Mouse (Mus musculus) lung, postnatal 0 days (tissue): Measurements from ENCODE around the gene Adamtsl5. TPM values are rescaled to one million over a fixed set of nuclear protein-coding genes. Genes with fewer than 3 reads are reported as not detected.

Source experiments
- ATAC-seq: fragments of 200-750 bp; cut with Nextera tagmentation; 2 replicates; pipeline ENCODE4 v1.8.0; 2017; ENCODE audit warnings: moderate library complexity
- DNase-seq: peaks from one replicate; pipeline ENCODE4 v3.0.0-alpha.2; 2016; ENCODE audit warnings: low spot score
- H3K27ac ChIP-seq: fragments of 300-500 bp; sonication (generic); 2 replicates; pipeline ENCODE4 v1.5.1; 2014; ENCODE audit warnings: antibody characterized with exemption, mild to moderate bottlenecking, low read length, mixed read lengths
- H3K27me3 ChIP-seq: fragments of 300-500 bp; sonication (generic); replicated peaks from 2 replicates; pipeline ENCODE4 v1.6.1; 2014; ENCODE audit warnings: low read length, mixed read lengths; ENCODE audit not compliant: insufficient read depth
- H3K36me3 ChIP-seq: fragments of 300-500 bp; sonication (generic); 2 replicates; pipeline ENCODE4 v1.6.1; 2014; ENCODE audit warnings: low read length, mixed read lengths; ENCODE audit not compliant: insufficient read depth
- H3K4me1 ChIP-seq: fragments of 300-500 bp; sonication (generic); 2 replicates; pipeline ENCODE4 v1.6.1; 2014; ENCODE audit warnings: antibody characterized with exemption, low read depth, low read length, mixed read lengths; ENCODE audit not compliant: insufficient read depth
- H3K4me2 ChIP-seq: fragments of 300-500 bp; sonication (generic); replicated peaks from 2 replicates; pipeline ENCODE4 v1.6.1; 2014; ENCODE audit warnings: low read depth, mild to moderate bottlenecking, low read length, moderate library complexity, mixed read lengths
- H3K4me3 ChIP-seq: fragments of 300-500 bp; sonication (generic); 2 replicates; pipeline ENCODE4 v1.5.1; 2014; ENCODE audit warnings: low read depth, low read length
- H3K9ac ChIP-seq: fragments of 300-500 bp; sonication (generic); replicated peaks from 2 replicates; pipeline ENCODE4 v1.6.1; 2014; ENCODE audit warnings: low read depth, mild to moderate bottlenecking
- H3K9me3 ChIP-seq: fragments of 300-500 bp; sonication (generic); 2 replicates; pipeline ENCODE4 v1.6.1; 2016; ENCODE audit warnings: low read length, mixed read lengths
- CTCF ChIP-seq: IDR thresholded peaks from 2 replicates; pipeline ENCODE4 v1.5.1; 2016; ENCODE audit warnings: antibody characterized with exemption, mild to moderate bottlenecking
- EP300 ChIP-seq: IDR thresholded peaks from 2 replicates; pipeline ENCODE4 v1.6.1; 2016; ENCODE audit warnings: antibody characterized with exemption, mild to moderate bottlenecking, control low read depth
- WGBS: fragments of 180-500 bp; shearing (Covaris S2); extraction: QIAGEN DNeasy Blood & Tissue Kit; methylation state at CpG from one replicate; pipeline ENCODE4 v1.1.7; 2014; 5-methylcytosine and 5-hydroxymethylcytosine counted together
- polyA plus RNA-seq: library from polyadenylated mRNA; unstranded; fragments of >200 nt; fragmentation: Nextera tagmentation; extraction: Ambion mirVana; gene quantifications from 2 replicates; pipeline ENCODE4 v1.2.1, GENCODE M21; 2015

Gene Adamtsl5
- polyA plus RNA-seq, 1 experiment from 2014 or later: 6.4 TPM

DNA sequence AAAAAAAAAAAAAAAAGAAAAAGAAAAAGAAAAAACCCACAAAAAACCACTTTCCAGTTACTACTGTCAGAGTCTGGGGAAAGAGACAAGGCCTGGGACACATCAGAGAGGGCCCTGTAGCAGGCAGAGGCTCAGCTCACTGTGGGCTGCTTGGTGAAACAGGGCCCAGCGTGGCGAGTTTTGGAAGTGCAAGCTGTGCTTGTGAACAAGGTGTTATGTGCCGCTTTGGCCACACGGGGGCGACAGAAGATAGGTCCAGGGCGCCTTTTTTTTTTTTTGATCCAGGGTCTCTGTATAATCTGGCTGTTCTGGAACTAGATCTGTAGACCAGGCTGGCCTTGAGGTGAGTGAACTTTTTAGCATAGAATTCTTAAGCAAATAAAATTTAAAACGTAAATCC, 27.9 kb upstream of the Adamtsl5 start:
- no peak overlapping the region for H3K9ac ChIP-seq

GRCm38 (mm10) chr10:80374063-80374462, 25.9 kb upstream of the Adamtsl5 start:
- TF ChIP-seq EP300 (no peak), CTCF (peak; percentile 74)
- ATAC-seq (peak; percentile 53; the same call in 1 of the 2 replicates), DNase-seq (peak; percentile 79)
- H3K4me1 ChIP-seq: no peaks in the 10 kb centered on the region
- no peak overlapping the region for H3K9ac ChIP-seq
- no peak overlapping the region for H3K4me2 ChIP-seq
- H3K9me3 ChIP-seq: no peaks in the 10 kb centered on the region
- no peaks in the 10 kb centered on the region for H3K36me3 ChIP-seq
- no peaks in the 10 kb centered on the region for H3K27me3 ChIP-seq
- H3K27ac ChIP-seq: no peak overlapping the region
- no peak overlapping the region for H3K4me3 ChIP-seq
- WGBS: 18% methylated on average over 6 of the region's 6 CpGs

More for the DNA sequence above, 27.9 kb upstream of the Adamtsl5 start:
- H3K27me3 ChIP-seq: no peaks in the 10 kb centered on the region
- peaks cover 7% of the 10 kb centered on the region; the same call in 1 of the 2 replicates for H3K36me3 ChIP-seq
- DNase-seq (peak; percentile 95), ATAC-seq (peak; percentile 65)
- no peak overlapping the region for H3K4me3 ChIP-seq
- H3K27ac ChIP-seq: no peak overlapping the region
- no peaks in the 10 kb centered on the region for H3K4me1 ChIP-seq
- H3K4me2 ChIP-seq: no peak overlapping the region
- WGBS: 1% methylated on average over 7 of the region's 7 CpGs
- TF ChIP-seq CTCF (peak; percentile 97), EP300 (no peak)
- no peaks in the 10 kb centered on the region for H3K9me3 ChIP-seq

- Histone ChIP-seq H3K9ac (no peak overlapping the region), H3K4me3 (no peak overlapping the region), H3K27ac (no peak overlapping the region), H3K27me3 (no peaks in the 10 kb centered on the region), H3K4me1 (no peaks in the 10 kb centered on the region), H3K36me3 (no peaks in the 10 kb centered on the region), H3K4me2 (no peak overlapping the region), H3K9me3 (no peaks in the 10 kb centered on the region)
- TF ChIP-seq EP300: no peak
- no peak for TF ChIP-seq CTCF
- WGBS: 82% methylated on average over 6 of the region's 6 CpGs
- no peak for DNase-seq
- no peak for ATAC-seq
These were observed 24.5 kb upstream of the Adamtsl5 start for GRCm38 (mm10) chr10:80372706-80373105.

GRCm38 (mm10) chr10:80371983-80372382, 23.8 kb upstream of the Adamtsl5 start:
- no peak for ATAC-seq
- WGBS: 54% methylated on average over 9 of the region's 9 CpGs
- H3K4me3 ChIP-seq: no peak overlapping the region

DNA sequence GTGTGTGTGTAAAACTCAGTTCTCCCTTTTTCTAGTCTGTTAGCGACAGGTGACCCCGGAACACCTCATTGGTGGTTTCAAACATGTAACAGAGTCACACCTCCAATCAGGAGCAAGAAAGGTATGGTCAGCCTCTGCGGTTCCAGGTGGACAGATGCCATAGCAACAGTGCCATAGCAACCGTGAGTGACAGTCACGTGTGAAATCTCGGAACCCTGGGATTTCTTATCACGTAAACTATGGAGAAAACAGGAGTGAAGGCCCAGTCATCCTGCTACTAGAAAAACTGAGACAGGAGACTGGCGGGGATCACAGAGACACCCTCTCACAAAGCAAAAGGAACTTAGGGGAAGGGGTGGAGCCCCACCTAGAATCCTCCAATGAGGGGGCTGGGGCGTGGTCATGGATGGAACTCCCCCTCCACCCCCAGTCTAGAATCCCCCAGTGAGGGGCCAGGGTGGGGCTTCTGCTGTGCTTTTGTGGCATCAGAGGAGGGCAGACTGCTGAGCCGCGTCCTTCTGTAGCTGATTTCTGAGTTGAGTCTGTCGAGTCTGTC, 23.3 kb upstream of the Adamtsl5 start:
- Histone ChIP-seq H3K36me3 (no peaks in the 10 kb centered on the region), H3K4me1 (no peaks in the 10 kb centered on the region), H3K27me3 (no peaks in the 10 kb centered on the region), H3K4me2 (no peak overlapping the region), H3K9me3 (no peaks in the 10 kb centered on the region), H3K9ac (no peak overlapping the region), H3K4me3 (no peak overlapping the region), H3K27ac (no peak overlapping the region)
- TF ChIP-seq EP300 (no peak), CTCF (no peak)
- ATAC-seq: peak; percentile 84
- peak; percentile 80 for DNase-seq
- 9% methylated on average over 12 of the region's 12 CpGs for WGBS

More at GRCm38 (mm10) chr10:80371983-80372382, 23.8 kb upstream of the Adamtsl5 start:
- Histone ChIP-seq H3K4me2 (no peak overlapping the region), H3K27me3 (no peaks in the 10 kb centered on the region), H3K9ac (no peak overlapping the region), H3K27ac (no peak overlapping the region), H3K36me3 (no peaks in the 10 kb centered on the region), H3K4me1 (no peaks in the 10 kb centered on the region), H3K9me3 (no peaks in the 10 kb centered on the region)
- no peak for TF ChIP-seq EP300
- TF ChIP-seq CTCF: no peak
- no peak for DNase-seq

GRCm38 (mm10) chr10:80369995-80370747, 22.0 kb upstream of the Adamtsl5 start:
- no peak overlapping the region for H3K27ac ChIP-seq
- H3K4me2 ChIP-seq: no peak overlapping the region
- H3K36me3 ChIP-seq: no peaks in the 10 kb centered on the region
- no peaks in the 10 kb centered on the region for H3K4me1 ChIP-seq
- 73% methylated on average over 21 of the region's 21 CpGs for WGBS
- TF ChIP-seq EP300: no peak
- peak; percentile 40 for TF ChIP-seq CTCF
- H3K9me3 ChIP-seq: no peaks in the 10 kb centered on the region
- H3K9ac ChIP-seq: no peak overlapping the region
- H3K4me3 ChIP-seq: no peak overlapping the region
- DNase-seq (no peak), ATAC-seq (no peak)
- H3K27me3 ChIP-seq: no peaks in the 10 kb centered on the region
